Mouse (Mus musculus): ENCODE results near the gene Pgm2l1.

- TF ChIP-seq ZNF384 (IDR thresholded peaks at IDR 0.05; ENCODE audit: low read depth, low read length), result no peak
- no peak for TF ChIP-seq CHD2 (IDR thresholded peaks at IDR 0.05; ENCODE audit: low read depth, low read length)
- no peak for TF ChIP-seq MAFK (IDR thresholded peaks at IDR 0.05; ENCODE audit: insufficient read depth, low read depth, low read length)
- no peak for TF ChIP-seq HCFC1 (IDR thresholded peaks at IDR 0.05; ENCODE audit: borderline replicate concordance, insufficient read depth, low read length)
These were observed 66.4 kb downstream of the Pgm2l1 start for GRCm38 (mm10) chr7:100293546-100293945.
